Comparison of ENCODE assay signal across 1 mouse cellular context in genomic region chr4:131843290-131843743, GRCm38 (mm10).
TF ChIP-seq lines count a peak whose summit lies in the region.

Gene Mecr (plus strand): TSS chr4:131843470.

TF ChIP-seq in CH12.LX, 34 proteins besides CTCF, POLR2A, EP300 and RAD21 (continued from another document):
- TF ChIP-seq ETS1 (conservative IDR thresholded peaks at IDR 0.05; ENCODE audit: low read depth, low read length) (no peak), ZC3H11A (IDR thresholded peaks at IDR 0.05; ENCODE audit: low read depth, low read length) (no peak), HCFC1 (IDR thresholded peaks at IDR 0.05; ENCODE audit: low read depth, low read length) (peak; percentile 87), NRF1 (IDR thresholded peaks at IDR 0.05; ENCODE audit: low read depth, low read length) (no peak), JUND (conservative IDR thresholded peaks at IDR 0.05; ENCODE audit: low read depth, low read length) (no peak), ELF1 (IDR thresholded peaks at IDR 0.05; ENCODE audit: low read depth, low read length) (peak; percentile 75; the same call in 1 of the 2 replicates), MXI1 (IDR thresholded peaks at IDR 0.05; ENCODE audit: low read depth, low read length) (peak; percentile 99), E2F4 (IDR thresholded peaks at IDR 0.05; ENCODE audit: insufficient replicate concordance, low read depth, low read length) (no peak), SMC3 (IDR thresholded peaks at IDR 0.05; ENCODE audit: low read depth, low read length) (no peak), BHLHE40 (IDR thresholded peaks at IDR 0.05; ENCODE audit: low read depth, low read length) (peak; percentile 38; the same call in 1 of the 2 replicates), MAZ (IDR thresholded peaks at IDR 0.05; ENCODE audit: low read depth, low read length) (0 out of 2 replicates have a peak, but pooled peaks have one; percentile 54), NELFE (IDR thresholded peaks at IDR 0.05; ENCODE audit: low read depth, low read length) (peak; percentile 78), TCF12 (IDR thresholded peaks at IDR 0.05; ENCODE audit: low read depth, low read length) (peak; percentile 68), ZMIZ1 (IDR thresholded peaks at IDR 0.05; ENCODE audit: low read depth, low read length) (peak; percentile 79; the same call in 1 of the 2 replicates)
